Mouse (Mus musculus): ENCODE measurements around the gene Ttll12. TPM values are rescaled to one million over a fixed set of nuclear protein-coding genes. Genes with fewer than 3 reads are reported as not detected.
A peak's percentile ranks its signal among the peaks of the same experiment; 100 is the strongest.

Ttll12 gene
- polyA plus RNA-seq, 1 experiment, result 27.8 TPM

DNA sequence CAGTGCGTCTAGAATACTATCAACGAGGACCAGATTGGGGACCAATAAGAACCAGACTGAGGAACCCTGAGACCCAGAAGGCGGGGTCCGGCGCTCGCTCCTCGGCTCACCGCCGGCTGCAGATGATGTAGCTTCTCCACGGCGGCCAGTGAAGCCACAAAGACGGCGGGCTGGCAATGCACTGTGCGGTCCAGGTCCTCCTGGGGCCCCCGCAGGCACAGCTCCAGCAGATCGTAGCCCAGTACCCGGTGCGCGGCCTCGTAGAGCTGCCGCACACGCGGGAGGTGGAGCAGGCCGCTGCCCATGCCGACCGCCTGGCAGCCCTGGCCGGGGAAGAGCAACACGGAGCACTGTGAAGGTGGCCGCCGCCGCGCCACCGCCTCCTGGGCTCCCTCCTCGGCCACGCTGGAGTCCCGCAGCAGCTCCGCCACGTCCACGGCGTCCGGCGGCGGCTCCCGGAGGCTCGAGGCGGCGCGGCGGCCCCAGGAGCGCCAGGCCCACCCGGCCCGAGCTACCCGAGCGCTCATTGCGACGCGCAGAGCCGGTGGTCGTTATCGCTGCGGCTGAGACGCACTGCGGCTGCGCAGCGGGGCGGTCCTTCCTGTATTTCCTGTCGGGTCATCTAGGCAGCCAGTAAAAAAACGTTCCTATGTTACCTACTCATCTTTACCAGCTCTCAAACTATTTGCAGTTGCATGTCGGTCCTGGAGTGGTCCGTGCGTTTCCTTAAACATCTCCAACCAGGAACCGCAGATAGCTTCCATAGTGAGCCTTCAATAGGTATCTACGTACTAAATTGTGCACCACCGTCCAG, 39.6 kb downstream of the Ttll12 start:
- no peaks in the 10 kb centered on the region for H3K27me3 ChIP-seq (ENCODE audit: control insufficient read depth)
- no peaks in the 10 kb centered on the region for H3K9me3 ChIP-seq (ENCODE audit: control insufficient read depth, low read length)
- H3K36me3 ChIP-seq (ENCODE audit: control insufficient read depth), result peaks cover 25% of the 10 kb centered on the region
- H3K4me3 ChIP-seq (replicated peaks), result peak overlapping the region; percentile 94
- peaks cover 24% of the 10 kb centered on the region for H3K4me1 ChIP-seq (ENCODE audit: control insufficient read depth)
- TF ChIP-seq GATA1 (IDR thresholded peaks at IDR 0.05; ENCODE audit: low read length), result peak; percentile 66; the same call in 1 of the 2 replicates
- TF ChIP-seq TAL1 (IDR thresholded peaks at IDR 0.05; ENCODE audit: low read length), result no peak

DNA sequence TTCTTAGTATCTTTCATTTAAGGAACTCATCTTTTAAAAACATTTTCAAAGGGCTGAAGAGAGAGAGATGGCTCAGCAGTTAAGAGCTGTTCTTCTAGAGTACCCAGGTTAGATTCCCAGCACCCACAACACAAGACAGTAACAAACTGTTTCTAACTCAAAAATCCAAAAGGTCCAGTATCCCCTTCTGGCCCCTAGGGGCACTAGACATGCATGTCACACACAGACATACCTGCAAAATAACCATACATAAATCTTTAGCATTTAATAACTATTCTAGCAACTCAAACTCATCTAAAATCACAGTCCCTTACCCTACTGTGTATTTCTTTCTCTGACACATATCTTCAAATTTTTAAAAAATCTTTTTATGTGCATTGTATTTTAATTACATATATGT, 41.1 kb downstream of the Ttll12 start:
- TF ChIP-seq TAL1 (IDR thresholded peaks at IDR 0.05; ENCODE audit: low read length) (no peak), GATA1 (IDR thresholded peaks at IDR 0.05; ENCODE audit: low read length) (no peak)
- no peaks in the 10 kb centered on the region for H3K9me3 ChIP-seq (ENCODE audit: control insufficient read depth, low read length)
- H3K27me3 ChIP-seq (ENCODE audit: control insufficient read depth), result no peaks in the 10 kb centered on the region
- H3K4me3 ChIP-seq (replicated peaks), result no peak overlapping the region
- peaks cover 40% of the 10 kb centered on the region for H3K36me3 ChIP-seq (ENCODE audit: control insufficient read depth)
- peaks cover 22% of the 10 kb centered on the region for H3K4me1 ChIP-seq (ENCODE audit: control insufficient read depth)

DNA sequence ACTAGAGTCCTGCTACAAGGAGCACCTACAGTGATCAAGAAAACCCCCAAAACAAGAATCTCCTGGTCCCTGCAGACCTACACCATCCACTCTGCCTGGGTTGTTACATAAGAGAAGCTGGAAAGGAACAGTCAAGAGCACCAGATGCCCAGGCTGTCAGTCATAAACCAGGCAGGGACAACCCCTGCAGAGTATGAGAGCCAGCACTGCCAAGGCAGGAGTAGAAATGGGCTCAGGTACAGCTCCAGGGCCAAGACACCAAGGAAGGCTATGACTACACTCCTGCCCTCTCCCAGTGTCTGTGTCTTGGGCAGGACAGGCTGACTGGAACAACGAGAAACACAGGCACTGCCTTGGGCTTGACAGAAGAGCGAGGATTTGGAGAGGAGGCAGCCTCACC, 44.8 kb downstream of the Ttll12 start:
- H3K36me3 ChIP-seq (ENCODE audit: control insufficient read depth), result peaks cover 77% of the 10 kb centered on the region

GRCm38 (mm10) chr15:83547144-83547543, 47.8 kb downstream of the Ttll12 start:
- Histone ChIP-seq H3K9me3 (ENCODE audit: control insufficient read depth, low read length) (no peaks in the 10 kb centered on the region), H3K4me1 (ENCODE audit: control insufficient read depth) (peaks cover 2% of the 10 kb centered on the region; the same call in 1 of the 2 replicates), H3K4me3 (replicated peaks) (no peak overlapping the region), H3K36me3 (ENCODE audit: control insufficient read depth) (peaks cover 69% of the 10 kb centered on the region), H3K27me3 (ENCODE audit: control insufficient read depth) (no peaks in the 10 kb centered on the region)
- TF ChIP-seq TAL1 (IDR thresholded peaks at IDR 0.05; ENCODE audit: low read length), result no peak
- no peak for TF ChIP-seq GATA1 (IDR thresholded peaks at IDR 0.05; ENCODE audit: low read length)

More for the DNA sequence above, 44.8 kb downstream of the Ttll12 start:
- peaks cover 9% of the 10 kb centered on the region for H3K4me1 ChIP-seq (ENCODE audit: control insufficient read depth)
- no peak overlapping the region for H3K4me3 ChIP-seq (replicated peaks)
- no peaks in the 10 kb centered on the region for H3K9me3 ChIP-seq (ENCODE audit: control insufficient read depth, low read length)
- H3K27me3 ChIP-seq (ENCODE audit: control insufficient read depth), result no peaks in the 10 kb centered on the region
- TF ChIP-seq GATA1 (IDR thresholded peaks at IDR 0.05; ENCODE audit: low read length) (no peak), TAL1 (IDR thresholded peaks at IDR 0.05; ENCODE audit: low read length) (no peak)

GRCm38 (mm10) chr15:83546029-83546428, 48.9 kb downstream of the Ttll12 start:
- TF ChIP-seq TAL1 (IDR thresholded peaks at IDR 0.05; ENCODE audit: low read length) (no peak), GATA1 (IDR thresholded peaks at IDR 0.05; ENCODE audit: low read length) (no peak)

DNA sequence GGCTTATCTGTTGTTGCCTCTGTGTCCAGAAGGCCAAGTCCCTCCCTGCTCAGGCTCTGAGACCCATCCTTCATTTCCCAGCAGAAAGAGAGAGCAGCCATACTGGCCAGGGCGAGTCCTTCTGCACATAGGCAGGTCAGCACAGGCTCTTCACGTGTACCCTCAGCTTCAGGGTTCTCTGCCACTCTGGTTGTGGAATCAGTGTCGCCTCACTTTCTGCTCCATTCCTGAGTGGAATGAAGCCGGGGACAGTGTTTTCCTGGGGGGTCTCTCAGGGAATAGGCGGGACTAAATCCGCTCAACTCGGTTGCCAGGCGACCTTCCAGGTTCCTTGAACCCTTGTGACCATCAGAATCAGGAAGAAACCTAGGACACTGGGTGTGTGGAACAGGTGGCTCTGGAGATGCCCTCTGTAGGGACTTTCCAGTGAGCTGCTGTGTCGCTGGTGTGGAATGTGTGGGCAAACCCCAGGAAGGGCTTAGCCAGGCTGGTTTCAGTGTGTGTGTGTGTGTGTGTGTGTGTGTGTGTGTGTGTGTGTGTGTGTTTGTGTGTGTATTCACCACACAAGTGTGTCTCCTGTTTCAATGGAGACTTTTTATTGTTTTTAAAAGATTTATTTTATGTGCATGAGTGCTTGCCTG, 53.2 kb downstream of the Ttll12 start:
- Histone ChIP-seq H3K36me3 (ENCODE audit: control insufficient read depth) (peaks cover 18% of the 10 kb centered on the region), H3K4me1 (ENCODE audit: control insufficient read depth) (no peaks in the 10 kb centered on the region), H3K9me3 (ENCODE audit: control insufficient read depth, low read length) (no peaks in the 10 kb centered on the region), H3K4me3 (replicated peaks) (no peak overlapping the region), H3K27me3 (ENCODE audit: control insufficient read depth) (no peaks in the 10 kb centered on the region; the same call in 1 of the 2 replicates)
- TF ChIP-seq GATA1 (IDR thresholded peaks at IDR 0.05; ENCODE audit: low read length) (no peak), TAL1 (IDR thresholded peaks at IDR 0.05; ENCODE audit: low read length) (no peak)

More at GRCm38 (mm10) chr15:83546029-83546428, 48.9 kb downstream of the Ttll12 start:
- Histone ChIP-seq H3K36me3 (ENCODE audit: control insufficient read depth) (peaks cover 61% of the 10 kb centered on the region), H3K27me3 (ENCODE audit: control insufficient read depth) (no peaks in the 10 kb centered on the region), H3K4me1 (ENCODE audit: control insufficient read depth) (peaks cover 2% of the 10 kb centered on the region; the same call in 1 of the 2 replicates), H3K9me3 (ENCODE audit: control insufficient read depth, low read length) (no peaks in the 10 kb centered on the region), H3K4me3 (replicated peaks) (no peak overlapping the region)

- no peak overlapping the region for H3K4me3 ChIP-seq (replicated peaks)
- no peaks in the 10 kb centered on the region; the same call in 1 of the 2 replicates for H3K27me3 ChIP-seq (ENCODE audit: control insufficient read depth)
- no peaks in the 10 kb centered on the region for H3K9me3 ChIP-seq (ENCODE audit: control insufficient read depth, low read length)
- TF ChIP-seq GATA1 (IDR thresholded peaks at IDR 0.05; ENCODE audit: low read length), result no peak
- no peak for TF ChIP-seq TAL1 (IDR thresholded peaks at IDR 0.05; ENCODE audit: low read length)
- no peaks in the 10 kb centered on the region; the same call in 1 of the 2 replicates for H3K36me3 ChIP-seq (ENCODE audit: control insufficient read depth)
- no peaks in the 10 kb centered on the region; the same call in 1 of the 2 replicates for H3K4me1 ChIP-seq (ENCODE audit: control insufficient read depth)
Measured at GRCm38 (mm10) chr15:83539905-83540304, 55.1 kb downstream of the Ttll12 start.

GRCm38 (mm10) chr15:83538855-83539254, 56.1 kb downstream of the Ttll12 start:
- no peaks in the 10 kb centered on the region; the same call in 1 of the 2 replicates for H3K4me1 ChIP-seq (ENCODE audit: control insufficient read depth)
- H3K4me3 ChIP-seq (replicated peaks), result no peak overlapping the region
- no peaks in the 10 kb centered on the region for H3K9me3 ChIP-seq (ENCODE audit: control insufficient read depth, low read length)
- TF ChIP-seq GATA1 (IDR thresholded peaks at IDR 0.05; ENCODE audit: low read length) (no peak), TAL1 (IDR thresholded peaks at IDR 0.05; ENCODE audit: low read length) (no peak)
- H3K27me3 ChIP-seq (ENCODE audit: control insufficient read depth), result no peaks in the 10 kb centered on the region; the same call in 1 of the 2 replicates
- no peaks in the 10 kb centered on the region for H3K36me3 ChIP-seq (ENCODE audit: control insufficient read depth)

DNA sequence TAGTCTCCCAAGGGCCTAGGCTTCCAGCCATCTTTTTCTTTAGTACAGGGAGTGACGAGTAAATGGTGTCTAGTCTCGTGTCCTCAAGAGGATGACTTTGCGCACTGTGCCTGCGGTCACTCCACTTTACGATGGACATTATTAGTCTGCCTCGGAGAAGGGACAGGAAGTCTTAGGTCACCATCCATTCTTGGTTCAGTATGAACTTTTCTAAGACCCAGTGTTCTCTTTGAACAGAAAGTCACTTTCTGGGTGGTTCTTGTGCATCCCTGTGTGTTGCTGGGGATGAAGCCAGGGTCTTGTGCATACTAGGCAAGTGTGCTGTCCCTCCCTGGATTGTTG, 59.1 kb downstream of the Ttll12 start:
- no peak overlapping the region for H3K4me3 ChIP-seq (replicated peaks)
- no peaks in the 10 kb centered on the region for H3K36me3 ChIP-seq (ENCODE audit: control insufficient read depth)
- H3K4me1 ChIP-seq (ENCODE audit: control insufficient read depth), result peaks cover 2% of the 10 kb centered on the region
- H3K27me3 ChIP-seq (ENCODE audit: control insufficient read depth), result peaks cover 11% of the 10 kb centered on the region
- TF ChIP-seq GATA1 (IDR thresholded peaks at IDR 0.05; ENCODE audit: low read length) (no peak), TAL1 (IDR thresholded peaks at IDR 0.05; ENCODE audit: low read length) (no peak)
- no peaks in the 10 kb centered on the region for H3K9me3 ChIP-seq (ENCODE audit: control insufficient read depth, low read length)
